ENCODE assay signal across 8 mouse cellular contexts in genomic region chr6:14207509-14207908, GRCm38 (mm10).
DNase-seq lines count a peak whose midpoint lies in the region; ATAC-seq and TF ChIP-seq lines count a peak whose summit lies in the region.

No protein-coding gene starts in this region.

- H3K9ac ChIP-seq in hindbrain, embryonic 12.5 days, result no peak overlapping the region
- H3K9ac ChIP-seq in embryonic facial prominence, embryonic 14.5 days (ENCODE audit: low read depth, low read length), result no peak overlapping the region

- no peak overlapping the region for H3K4me3 ChIP-seq in hindbrain, embryonic 10.5 days
- H3K4me3 ChIP-seq in hindbrain, embryonic 12.5 days, result no peak overlapping the region
- H3K4me3 ChIP-seq in embryonic facial prominence, embryonic 14.5 days (ENCODE audit: low read depth, low read length), result no peak overlapping the region
- H3K4me3 ChIP-seq in kidney, adult 2 months (ENCODE audit: insufficient read depth, low read depth, low read length), result no peak overlapping the region

- H3K9me3 ChIP-seq in hindbrain, embryonic 10.5 days, result no peaks in the 10 kb centered on the region
- H3K9me3 ChIP-seq in hindbrain, embryonic 12.5 days (replicated peaks), result no peaks in the 10 kb centered on the region
- no peaks in the 10 kb centered on the region for H3K9me3 ChIP-seq in embryonic facial prominence, embryonic 14.5 days (ENCODE audit: control insufficient read depth, low read length)

- no peak overlapping the region for H3K4me2 ChIP-seq in hindbrain, embryonic 12.5 days (replicated peaks)
- H3K4me2 ChIP-seq in embryonic facial prominence, embryonic 14.5 days (ENCODE audit: low read depth, low read length), result no peak overlapping the region

- 18% methylated on average over 2 of the region's 2 CpGs for WGBS in hindbrain, embryonic 10.5 days
- WGBS in hindbrain, embryonic 12.5 days, result 17% methylated on average over 2 of the region's 2 CpGs
- 18% methylated on average over 2 of the region's 2 CpGs for WGBS in embryonic facial prominence, embryonic 14.5 days
- WGBS in kidney, adult 2 months, result 5% methylated on average over 2 of the region's 2 CpGs

- peak; percentile 72 for TF ChIP-seq CTCF in kidney, adult 2 months (conservative IDR thresholded peaks at IDR 0.05; ENCODE audit: insufficient read depth, insufficient read length, low read depth, low read length)

- no peaks in the 10 kb centered on the region for H3K36me3 ChIP-seq in hindbrain, embryonic 10.5 days
- no peaks in the 10 kb centered on the region for H3K36me3 ChIP-seq in hindbrain, embryonic 12.5 days
- no peaks in the 10 kb centered on the region for H3K36me3 ChIP-seq in embryonic facial prominence, embryonic 14.5 days (ENCODE audit: control insufficient read depth, insufficient read depth, low read length)
- H3K36me3 ChIP-seq in kidney, adult 2 months (ENCODE audit: control insufficient read depth, insufficient read depth, low read length), result no peaks in the 10 kb centered on the region

- H3K4me1 ChIP-seq in hindbrain, embryonic 10.5 days (replicated peaks), result no peaks in the 10 kb centered on the region
- H3K4me1 ChIP-seq in hindbrain, embryonic 12.5 days, result no peaks in the 10 kb centered on the region
- H3K4me1 ChIP-seq in embryonic facial prominence, embryonic 14.5 days (ENCODE audit: control insufficient read depth, insufficient read depth, low read length), result no peaks in the 10 kb centered on the region
- H3K4me1 ChIP-seq in kidney, adult 2 months (ENCODE audit: control insufficient read depth, insufficient read depth, low read length), result no peaks in the 10 kb centered on the region

- intact Hi-C loops in left cerebral cortex, postnatal 4 days (cut with DNase I), result no loop called here

- peak; percentile 60 for DNase-seq in hindbrain, embryonic 10.5 days (ENCODE audit: low spot score)
- DNase-seq in adrenal gland, postnatal 25 days, result peak; percentile 62
- peak; percentile 52 for DNase-seq in embryonic facial prominence, embryonic 14.5 days (ENCODE audit: low spot score)
- peak; percentile 39 for DNase-seq in kidney, adult 2 months
- peak; percentile 63 for DNase-seq in left cerebral cortex, postnatal 4 days
- DNase-seq in neural tube, embryonic 10.5 days (ENCODE audit: extremely low spot score, low spot score), result peak; percentile 55
- peak; percentile 43 for DNase-seq in thymus, postnatal 4 days

- no peaks in the 10 kb centered on the region for H3K27me3 ChIP-seq in hindbrain, embryonic 10.5 days (ENCODE audit: insufficient read depth, poor library complexity, severe bottlenecking)
- no peaks in the 10 kb centered on the region for H3K27me3 ChIP-seq in hindbrain, embryonic 12.5 days
- H3K27me3 ChIP-seq in embryonic facial prominence, embryonic 14.5 days (replicated peaks; ENCODE audit: control insufficient read depth, insufficient read depth, low read length), result no peaks in the 10 kb centered on the region
- no peaks in the 10 kb centered on the region for H3K27me3 ChIP-seq in kidney, adult 2 months (replicated peaks; ENCODE audit: control insufficient read depth, insufficient read depth, low read length)

- no peak for ATAC-seq in hindbrain, embryonic 12.5 days (ENCODE audit: low FRiP score)
- ATAC-seq in embryonic facial prominence, embryonic 14.5 days (ENCODE audit: low read depth), result no peak

- no peak overlapping the region for H3K27ac ChIP-seq in hindbrain, embryonic 10.5 days
- no peak overlapping the region for H3K27ac ChIP-seq in hindbrain, embryonic 12.5 days
- no peak overlapping the region for H3K27ac ChIP-seq in embryonic facial prominence, embryonic 14.5 days (replicated peaks; ENCODE audit: low read depth, low read length)
- no peak overlapping the region for H3K27ac ChIP-seq in kidney, adult 2 months (ENCODE audit: insufficient read depth, low read depth, low read length)

- no peak for TF ChIP-seq POLR2A in kidney, adult 2 months (IDR thresholded peaks at IDR 0.05; ENCODE audit: low read depth, low read length)
